Mouse (Mus musculus) cerebellum, adult 2 months (tissue): ENCODE measurements around the gene Psme4. TPM values are rescaled to one million over a fixed set of nuclear protein-coding genes. Genes with fewer than 3 reads are reported as not detected.

ENCODE experiments used
- DNase-seq, 2 experiments: peaks; one replicate each; pipeline ENCODE4 v3.0.0; 2021
- H3K27ac ChIP-seq: fragments of 200-500 bp; 2 replicates; pipeline ENCODE4 v1.5.1; 2012; ENCODE audit warnings: low read length, control low read depth, inconsistent platforms; ENCODE audit not compliant: insufficient read depth
- H3K27me3 ChIP-seq: fragments of 200-500 bp; 2 replicates; pipeline ENCODE4 v1.6.1; 2012; ENCODE audit warnings: inconsistent platforms, mild to moderate bottlenecking, low read length, moderate library complexity; ENCODE audit not compliant: control insufficient read depth, insufficient read depth
- H3K4me1 ChIP-seq: fragments of 200-500 bp; 2 replicates; pipeline ENCODE4 v1.6.1; 2011; ENCODE audit warnings: low read length; ENCODE audit not compliant: control insufficient read depth, insufficient read depth
- H3K4me3 ChIP-seq: fragments of 200-500 bp; replicated peaks from 2 replicates; pipeline ENCODE3; 2011; ENCODE audit warnings: mild to moderate bottlenecking, low read depth, low read length, control low read depth; ENCODE audit not compliant: insufficient read depth
- CTCF ChIP-seq: fragments of 200-500 bp; IDR thresholded peaks from 2 replicates; pipeline ENCODE4 v1.5.1; 2011; ENCODE audit warnings: low read depth, mild to moderate bottlenecking, control low read depth, low read length, moderate library complexity, borderline replicate concordance; ENCODE audit not compliant: insufficient read depth
- POLR2A ChIP-seq: fragments of 200-500 bp; IDR thresholded peaks from 2 replicates; pipeline ENCODE4 v1.6.1; 2011; ENCODE audit warnings: low read length, control low read depth, borderline replicate concordance; ENCODE audit not compliant: insufficient read depth
- WGBS: fragments of 180-500 bp; shearing (Covaris S2); methylation state at CpG from one replicate; pipeline ENCODE4 v1.1.7; 2018; 5-methylcytosine and 5-hydroxymethylcytosine counted together
- polyA plus RNA-seq: library from polyadenylated mRNA; depleted of rRNA; stranded (reverse); fragments of >200 nt; gene quantifications from 2 replicates; pipeline ENCODE4 v1.2.3, GENCODE M21; 2012; rRNA removed

Gene Psme4
- 29.5 and 30.5 TPM in 2 replicates for polyA plus RNA-seq

DNA sequence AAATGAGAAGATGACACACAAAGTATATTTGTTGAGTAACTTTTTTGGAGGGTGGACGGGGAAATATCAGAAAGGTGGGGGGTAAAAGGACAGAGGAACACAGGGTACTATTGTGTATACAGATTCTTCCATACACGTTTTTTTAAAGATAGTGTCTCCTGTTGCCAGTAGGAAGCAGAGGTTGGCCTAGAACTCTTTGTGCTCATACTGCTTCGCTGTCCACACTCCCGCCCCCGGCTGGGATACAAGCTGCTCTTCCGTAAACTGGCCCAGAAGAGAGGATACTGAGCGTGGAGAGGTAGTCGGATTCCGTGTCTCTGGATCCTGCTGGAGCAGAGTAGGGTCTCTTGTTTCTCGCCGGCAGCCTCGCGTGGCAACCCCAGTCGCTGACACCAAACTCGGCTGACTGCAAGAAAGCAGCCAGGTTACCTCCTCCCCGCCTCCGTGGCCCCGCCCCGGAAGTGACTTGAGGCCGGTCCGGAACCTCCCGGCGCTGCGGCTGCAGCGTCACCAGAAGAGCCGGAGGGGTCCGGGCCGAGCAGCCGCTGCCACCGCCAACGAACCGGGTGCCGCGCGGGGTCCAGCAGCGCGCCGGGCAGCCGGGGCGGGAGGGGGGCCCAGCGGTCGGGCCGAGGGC is at the start of gene Psme4:
Psme4 (plus strand) TSS at position 460 of the 637 bp plus-strand sequence.
- Histone ChIP-seq H3K27ac (peak within 1 kb of the TSS; percentile 64), H3K27me3 (no peaks in the 10 kb centered on the region), H3K4me1 (peaks cover 5% of the 10 kb centered on the region), H3K4me3 (peak within 1 kb of the TSS; percentile 98)
- TF ChIP-seq CTCF (no peak), POLR2A (peak; percentile 90)
- DNase-seq: peak; percentile 94
- 2% methylated on average over 43 of the region's 43 CpGs for WGBS

DNA sequence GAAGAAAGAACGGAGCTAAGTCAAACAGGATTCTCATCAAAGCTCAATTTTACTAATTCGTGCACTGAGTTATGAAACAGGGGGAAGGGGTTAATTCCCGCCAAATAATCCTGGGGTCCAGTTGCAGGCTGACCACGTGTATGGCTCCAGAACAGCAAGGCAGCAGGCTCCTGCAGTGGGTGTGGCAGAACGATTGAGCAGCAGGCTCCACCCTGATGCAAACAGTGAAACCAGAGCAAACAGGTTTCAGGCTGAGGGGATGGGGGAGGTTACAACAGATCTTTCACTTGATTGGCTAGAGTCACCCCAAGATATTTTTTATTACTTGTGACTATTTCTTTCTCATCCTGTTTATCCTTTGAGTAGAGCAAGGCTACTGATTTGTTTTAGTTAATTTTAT is 48.1 kb upstream of the Psme4 start:
- TF ChIP-seq POLR2A: no peak
- TF ChIP-seq CTCF: no peak

DNA sequence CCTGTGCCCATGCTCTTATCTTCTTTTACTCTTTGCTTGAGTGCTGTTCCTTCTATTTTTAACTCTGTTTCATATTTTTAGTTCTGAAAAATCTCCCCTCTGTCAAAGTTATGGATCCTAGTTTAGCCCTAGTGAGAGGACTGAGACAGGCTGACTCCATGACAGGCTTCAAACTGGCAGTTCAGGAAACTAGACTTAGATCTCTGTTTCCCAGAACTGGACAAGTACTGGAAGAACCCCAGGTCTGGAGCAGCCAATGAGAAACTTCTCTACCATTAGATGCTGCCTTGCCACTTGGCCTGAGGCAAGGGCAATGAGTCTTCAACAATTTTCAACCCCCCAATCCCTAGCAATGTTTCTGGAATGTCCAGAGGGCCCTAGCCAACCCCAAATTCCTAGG is 40.8 kb upstream of the Psme4 start:
- no peak for DNase-seq
- Histone ChIP-seq H3K4me1 (no peaks in the 10 kb centered on the region), H3K4me3 (no peak overlapping the region), H3K27me3 (no peaks in the 10 kb centered on the region), H3K27ac (no peak overlapping the region)
- TF ChIP-seq CTCF: no peak
- no peak for TF ChIP-seq POLR2A

More for the DNA sequence above, 48.1 kb upstream of the Psme4 start:
- WGBS: 59% methylated on average over 5 of the region's 5 CpGs
- H3K27ac ChIP-seq: no peak overlapping the region
- H3K4me1 ChIP-seq: peaks cover 2% of the 10 kb centered on the region; the same call in 1 of the 2 replicates
- DNase-seq: no peak
- H3K27me3 ChIP-seq: no peaks in the 10 kb centered on the region
- H3K4me3 ChIP-seq: no peak overlapping the region

DNA sequence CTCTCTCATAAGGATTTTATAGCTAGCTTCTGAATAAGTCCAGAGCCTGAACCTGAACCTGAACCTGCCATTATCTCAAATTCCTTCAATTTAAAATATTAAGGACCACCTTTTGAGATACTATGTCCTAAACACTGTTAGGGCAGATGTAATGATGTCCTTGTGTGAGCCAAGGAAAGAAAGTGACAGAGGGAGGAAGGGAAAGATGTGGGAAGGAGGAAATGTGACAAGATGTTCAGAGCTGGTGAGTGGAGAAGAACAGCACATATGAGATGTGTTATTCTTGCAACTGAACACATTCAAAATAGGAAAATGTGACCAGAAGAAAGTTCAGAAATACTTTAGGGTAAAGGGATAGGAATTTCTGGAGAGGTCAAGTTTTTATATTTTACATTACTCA is 38.1 kb upstream of the Psme4 start:
- no peaks in the 10 kb centered on the region for H3K27me3 ChIP-seq
- no peak overlapping the region for H3K27ac ChIP-seq
- DNase-seq: no peak
- no peak overlapping the region for H3K4me3 ChIP-seq
- TF ChIP-seq CTCF: no peak
- TF ChIP-seq POLR2A: no peak
- no peaks in the 10 kb centered on the region for H3K4me1 ChIP-seq

DNA sequence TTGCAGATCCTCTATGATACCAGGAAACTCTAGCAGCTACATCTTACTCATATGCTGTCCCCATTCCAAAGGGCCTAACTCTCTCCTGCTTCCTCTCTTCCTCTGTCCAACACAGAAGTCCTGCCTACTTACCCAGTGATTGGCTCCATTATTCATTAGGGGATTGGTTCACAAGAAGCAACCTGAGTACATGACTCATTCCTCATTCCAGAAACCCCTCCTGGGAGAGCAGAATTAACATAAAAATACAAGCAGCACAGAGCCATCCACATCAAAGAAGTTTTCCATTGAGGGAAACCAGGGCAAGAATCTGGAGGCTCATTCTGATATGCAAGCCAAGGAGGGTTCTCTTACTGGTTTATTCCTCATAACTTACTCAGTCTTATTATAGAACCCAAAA is 27.5 kb upstream of the Psme4 start:
- DNase-seq: no peak
- Histone ChIP-seq H3K4me3 (no peak overlapping the region), H3K4me1 (no peaks in the 10 kb centered on the region), H3K27me3 (no peaks in the 10 kb centered on the region), H3K27ac (no peak overlapping the region)
- TF ChIP-seq POLR2A (no peak), CTCF (no peak)

DNA sequence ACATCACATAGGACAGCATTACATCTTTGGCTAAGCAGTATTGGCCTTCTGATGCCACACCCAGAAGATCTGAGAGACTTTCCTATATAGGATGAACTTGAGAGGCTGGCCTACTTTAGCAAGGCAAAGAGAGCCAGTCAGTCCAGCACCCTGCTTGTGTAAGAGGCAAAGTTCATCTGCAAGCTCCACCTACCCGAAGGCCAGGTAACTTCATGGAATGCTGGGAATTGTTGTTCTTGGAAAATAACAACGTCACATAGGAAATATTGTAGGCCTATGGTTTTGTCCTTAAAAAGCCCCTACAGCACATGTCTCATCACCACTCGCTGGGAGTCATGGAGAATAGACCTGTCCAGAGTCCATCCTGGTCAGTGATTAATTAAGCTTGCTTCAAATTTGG is 22.6 kb upstream of the Psme4 start:
- TF ChIP-seq CTCF (no peak), POLR2A (no peak)
- H3K27ac ChIP-seq: no peak overlapping the region
- 93% methylated on average over 3 of the region's 3 CpGs for WGBS
- no peaks in the 10 kb centered on the region for H3K4me1 ChIP-seq
- DNase-seq: no peak
- no peak overlapping the region for H3K4me3 ChIP-seq
- no peaks in the 10 kb centered on the region for H3K27me3 ChIP-seq

DNA sequence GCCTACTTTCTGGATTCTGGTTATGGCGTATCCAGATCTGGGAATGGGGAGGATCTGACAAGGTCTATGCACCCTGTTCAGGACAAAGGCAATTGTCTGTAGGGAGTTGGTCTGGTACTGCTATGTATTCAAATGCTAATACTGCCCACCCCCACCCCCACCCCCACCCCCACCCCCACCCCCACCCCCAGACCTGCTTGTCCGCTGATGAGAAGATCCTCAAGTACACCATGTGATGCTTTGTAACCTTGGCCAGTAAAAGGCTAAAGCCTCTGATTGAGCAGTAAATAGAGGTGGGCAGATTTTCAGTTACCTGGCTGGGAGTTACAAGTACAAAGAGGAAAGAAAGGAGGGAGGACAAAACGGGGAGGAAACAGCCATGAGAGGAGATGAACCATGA is 21.9 kb upstream of the Psme4 start:
- H3K27ac ChIP-seq: no peak overlapping the region
- no peaks in the 10 kb centered on the region for H3K27me3 ChIP-seq
- WGBS: 47% methylated on average over 3 of the region's 3 CpGs
- H3K4me3 ChIP-seq: no peak overlapping the region
- no peak for TF ChIP-seq CTCF
- TF ChIP-seq POLR2A: no peak
- H3K4me1 ChIP-seq: no peaks in the 10 kb centered on the region
- no peak for DNase-seq

DNA sequence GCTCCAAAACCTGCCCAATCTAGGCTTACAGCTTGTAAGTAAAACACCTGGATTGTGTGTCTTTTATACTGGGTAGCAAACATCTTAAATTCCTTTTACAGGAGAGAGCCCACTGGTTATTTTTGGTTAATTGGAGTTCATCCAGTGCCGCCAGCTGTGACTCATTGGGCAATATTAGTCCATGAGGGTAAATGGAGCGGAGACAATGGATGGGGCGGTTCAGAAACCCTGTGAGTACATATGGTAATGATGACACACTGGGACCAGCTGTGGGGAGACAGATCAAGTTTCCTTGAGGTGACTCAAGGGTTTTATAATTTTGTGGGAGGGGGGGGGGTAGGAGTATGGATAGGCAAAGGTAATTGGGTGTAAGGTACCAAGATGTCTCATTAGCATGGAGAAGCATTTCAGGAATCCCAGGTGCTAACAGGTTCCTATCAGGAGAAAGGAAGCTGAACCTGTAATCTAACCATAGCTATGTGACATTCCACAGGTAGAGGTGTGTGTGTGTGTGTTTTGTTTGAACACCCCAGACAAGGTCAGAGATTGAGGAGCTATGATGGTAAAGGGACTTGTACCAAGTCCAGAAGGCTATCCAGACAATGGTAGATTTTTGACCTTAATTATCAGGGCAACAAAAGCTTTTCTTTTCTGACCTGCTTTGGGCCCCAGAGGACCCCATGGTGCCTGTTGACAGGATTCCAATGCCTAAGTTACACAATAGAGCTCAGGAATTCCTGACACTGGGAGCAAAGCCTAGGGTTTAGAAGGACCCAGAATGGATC is 21.3 kb upstream of the Psme4 start:
- no peak overlapping the region for H3K27ac ChIP-seq
- DNase-seq: no peak
- no peak for TF ChIP-seq CTCF
- no peak for TF ChIP-seq POLR2A
- WGBS: 64% methylated on average over 3 of the region's 3 CpGs
- H3K27me3 ChIP-seq: no peaks in the 10 kb centered on the region
- no peak overlapping the region for H3K4me3 ChIP-seq
- H3K4me1 ChIP-seq: no peaks in the 10 kb centered on the region
